Mouse (Mus musculus): Measurements from ENCODE around the gene Matk.

Gene Matk

DNA sequence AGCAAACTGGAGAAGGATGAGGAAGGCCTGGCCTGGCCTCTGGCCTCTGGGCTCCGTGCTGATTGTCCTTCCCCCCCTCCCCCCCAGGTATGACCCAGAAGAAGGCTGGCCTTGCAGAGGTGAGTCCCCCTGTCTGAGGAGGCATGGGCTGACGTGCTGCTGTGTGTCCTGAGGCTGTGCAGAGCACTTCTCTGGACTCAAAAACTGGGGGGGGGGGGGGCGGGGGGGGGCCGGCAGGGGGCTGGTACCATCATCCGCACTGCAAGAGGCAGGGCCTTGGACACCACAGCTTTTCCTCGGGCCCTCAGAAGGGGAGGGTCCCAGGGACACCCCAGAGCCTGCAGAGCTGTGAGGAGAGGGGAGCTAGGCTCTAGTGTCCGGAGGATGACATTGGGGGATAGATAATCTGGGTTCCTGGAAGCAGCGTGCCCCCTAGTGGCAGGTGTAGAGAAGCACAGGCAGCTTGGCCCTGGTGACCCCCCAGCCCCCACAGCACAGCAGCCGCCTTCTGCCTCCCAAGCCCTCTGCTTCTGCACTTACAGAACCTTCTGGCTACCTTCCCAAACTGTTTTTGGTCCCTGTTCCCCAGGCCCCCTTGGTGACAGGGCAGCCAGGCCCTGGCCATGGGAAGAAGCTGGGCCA is 52.0 kb downstream of the Matk start:
- DNase-seq, result peak; percentile 44

DNA sequence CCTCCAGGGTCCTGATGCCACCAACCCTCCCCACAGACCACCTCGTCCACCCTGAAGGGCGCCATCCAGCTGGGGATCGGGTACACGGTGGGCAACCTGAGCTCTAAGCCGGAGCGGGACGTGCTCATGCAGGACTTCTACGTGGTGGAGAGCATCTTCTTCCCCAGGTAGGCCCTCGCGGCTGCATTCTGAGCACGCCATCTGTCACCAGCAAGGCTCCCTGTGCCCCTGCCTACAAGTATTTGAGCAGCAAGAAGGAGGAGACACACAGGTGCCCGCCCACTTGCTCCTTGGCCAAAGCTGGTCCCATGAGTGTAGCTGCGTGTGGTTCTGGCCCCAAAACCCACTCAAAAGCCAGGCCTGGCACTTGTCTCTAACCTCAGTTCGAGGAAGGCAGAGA is 52.9 kb downstream of the Matk start:
- no peak for DNase-seq

DNA sequence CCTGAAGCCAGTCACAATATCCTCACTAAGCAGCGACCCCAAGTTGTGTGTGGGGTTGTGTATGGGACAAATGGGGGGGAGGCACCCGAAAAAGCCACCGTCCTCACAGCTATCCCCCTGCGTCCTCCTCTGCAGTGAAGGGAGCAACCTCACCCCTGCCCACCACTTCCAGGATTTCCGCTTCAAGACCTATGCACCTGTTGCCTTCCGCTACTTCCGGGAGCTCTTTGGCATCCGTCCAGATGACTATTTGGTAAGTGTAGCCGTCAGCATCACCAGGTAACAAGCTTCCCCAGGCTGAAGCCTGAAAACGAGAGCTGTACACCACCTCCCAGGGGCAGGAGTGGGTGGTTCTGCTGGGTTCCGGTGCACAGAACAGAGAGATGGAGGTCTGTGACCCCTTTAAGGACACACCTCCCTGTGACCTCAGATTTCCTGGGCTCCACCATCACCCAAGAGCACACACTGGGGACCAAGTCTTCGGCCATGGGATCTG is 53.5 kb downstream of the Matk start:
- DNase-seq, result no peak

DNA sequence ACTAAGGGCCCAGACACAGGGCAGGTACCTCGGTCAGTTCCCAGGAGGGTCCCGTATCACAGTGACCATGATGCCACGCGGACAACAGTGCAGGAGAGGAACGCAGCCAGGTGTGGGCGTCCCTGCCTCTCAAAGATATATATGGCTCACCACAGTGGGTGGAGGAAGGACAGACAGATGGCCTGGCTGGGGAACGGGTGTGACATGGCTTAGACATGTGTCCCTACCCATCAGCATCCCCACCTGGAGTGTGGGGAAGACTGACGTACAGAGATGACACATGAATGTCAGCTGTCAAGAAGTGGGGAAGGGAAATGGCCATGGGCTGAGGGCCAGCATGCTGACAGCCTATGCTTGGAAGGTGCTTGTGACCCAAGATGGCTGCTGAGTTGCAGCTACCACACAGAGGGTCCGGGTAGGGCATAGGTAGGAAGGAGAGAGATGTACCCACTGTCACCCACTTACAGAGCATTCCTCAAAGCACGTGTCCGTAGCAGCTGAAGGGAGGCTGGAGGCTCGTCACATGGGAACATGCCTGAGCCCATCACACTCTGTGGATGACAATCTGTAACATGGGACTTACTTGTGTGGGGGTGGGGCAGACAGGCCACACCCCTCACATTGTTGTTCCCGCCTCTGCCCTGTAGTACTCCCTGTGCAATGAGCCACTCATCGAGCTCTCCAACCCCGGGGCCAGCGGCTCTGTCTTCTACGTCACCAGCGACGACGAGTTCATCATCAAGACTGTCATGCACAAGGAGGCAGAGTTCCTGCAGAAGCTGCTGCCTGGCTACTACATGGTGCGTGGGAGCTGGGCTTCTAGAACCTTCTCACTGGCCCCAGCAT is 54.3 kb downstream of the Matk start:
- DNase-seq, result no peak

DNA sequence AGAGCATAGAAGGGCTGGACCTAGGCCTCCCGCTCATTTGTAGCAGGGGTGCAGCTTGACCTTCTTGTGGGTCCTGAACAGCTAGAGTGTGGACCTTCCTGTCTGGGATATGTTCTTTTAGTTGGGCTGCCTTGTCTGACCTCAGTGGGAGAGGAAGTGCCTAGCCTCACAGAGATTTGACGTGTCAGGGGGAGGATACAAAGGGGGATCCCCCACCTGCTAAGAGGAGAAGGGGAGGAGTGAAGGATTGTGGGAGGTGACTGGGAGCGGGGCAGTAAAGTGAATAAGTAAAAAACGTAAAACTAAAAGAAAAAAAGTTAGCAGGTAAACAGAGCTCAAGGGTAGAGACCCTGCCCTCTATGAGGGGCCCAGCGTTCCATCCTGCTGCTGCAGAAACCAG is 56.8 kb downstream of the Matk start:
- no peak for DNase-seq

Data from right cerebral cortex, postnatal 4 days (tissue).